In the genomic region with DNA sequence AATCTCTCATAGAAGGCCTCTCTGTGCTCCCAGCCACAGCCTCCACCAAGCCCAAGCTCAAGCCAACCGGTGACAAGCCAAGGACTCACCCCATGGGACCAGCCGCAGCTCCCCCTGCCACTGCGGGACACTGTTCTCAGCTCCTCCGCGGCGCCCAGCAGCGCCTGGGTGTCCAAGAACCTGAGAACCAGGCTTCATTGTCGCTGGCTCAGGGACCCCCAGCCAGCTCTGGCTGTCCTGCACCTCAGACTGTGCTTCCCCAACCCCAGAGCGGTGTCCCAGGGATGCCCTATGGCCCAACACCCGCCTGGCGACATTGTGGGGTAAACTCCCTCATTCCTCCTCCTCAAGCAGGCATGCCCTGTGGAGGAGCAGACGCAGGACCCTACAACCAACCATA, we compare ENCODE assay signal across 31 mouse cellular contexts.
DNase-seq lines count a peak whose midpoint lies in the region; ATAC-seq and TF ChIP-seq lines count a peak whose summit lies in the region.
"Had no signal": no experiment of that assay in that cellular context is flagged by ENCODE, and none has a peak within 500 bp of the region (broad histone marks: within the 10 kb centered on the region; RNA-seq: fewer than 3 reads in every experiment).

No protein-coding gene starts in this region.

- WGBS in kidney, embryonic 16.5 days = 80% methylated on average over 12 of the region's 12 CpGs
- 85% methylated on average over 12 of the region's 12 CpGs for WGBS in kidney, embryonic 14.5 days

- in situ Hi-C loops in ES-E14 (cut with MboI; ENCODE audit: low sequenced_read_pairs in 2 of 2, unreplicated experiment in 2 of 2) = no loop called here

- H3K9ac ChIP-seq in kidney, embryonic 16.5 days (replicated peaks; ENCODE audit: low read length) = no peak overlapping the region
- no peak overlapping the region for H3K9ac ChIP-seq in kidney, embryonic 14.5 days (ENCODE audit: low read depth, low read length)
- H3K9ac ChIP-seq in ES-E14 (ENCODE audit: insufficient read depth, low read depth, low read length, poor library complexity, severe bottlenecking) = no peak overlapping the region
- H3K9ac ChIP-seq: embryonic facial prominence, embryonic 13.5 days; forebrain, embryonic 15.5 days; heart, embryonic 13.5 days; hindbrain, embryonic 13.5 days; limb, embryonic 13.5 days; lung, embryonic 15.5 days had no signal

- DNase-seq in right cerebral cortex, postnatal 10 days (ENCODE audit: low spot score in 2 of 2) = peak; percentile 15 to 16
- DNase-seq in right cerebral cortex, postnatal 4 days = no peak
- no peak for DNase-seq in ES-E14 (ENCODE audit: low read depth, low spot score)
- DNase-seq in cerebellum, adult 9-10 months = no peak
- DNase-seq in gastrocnemius, adult 8-10 months (ENCODE audit: low spot score in 2 of 2) = no peak
- DNase-seq: adrenal gland, postnatal 10 days; cerebellum, adult 11 months; cerebellum, adult 9-11 months; embryo, embryonic 11 days; gastrocnemius, postnatal 36 days; heart, adult 2 months; heart, postnatal 10 days; kidney, adult 8-10 months; kidney, postnatal 14 days; lung, postnatal 36 days; right cerebral cortex, postnatal 14 days; thymus, postnatal 4 days had no signal

- H3K4me1 ChIP-seq in kidney, embryonic 16.5 days (ENCODE audit: insufficient read depth, low read length) = no peaks in the 10 kb centered on the region; the same call in 1 of the 2 replicates
- H3K4me1 ChIP-seq in kidney, embryonic 14.5 days (ENCODE audit: control insufficient read depth, insufficient read depth, low read length) = no peaks in the 10 kb centered on the region
- H3K4me1 ChIP-seq in ES-E14 (ENCODE audit: control insufficient read depth in 2 of 2, insufficient read depth in 2 of 2, low read length in 2 of 2, poor library complexity in 1 of 2) = peaks cover 2 to 4% of the 10 kb centered on the region in 2 experiments; a peak in 2 of 4 replicates
- H3K4me1 ChIP-seq: embryonic facial prominence, embryonic 13.5 days; heart, embryonic 13.5 days; limb, embryonic 13.5 days; lung, embryonic 15.5 days had no signal

- H3K4me2 ChIP-seq in kidney, embryonic 16.5 days (replicated peaks; ENCODE audit: low read depth, low read length) = no peak overlapping the region
- no peak overlapping the region for H3K4me2 ChIP-seq in kidney, embryonic 14.5 days (replicated peaks; ENCODE audit: low read depth, low read length)
- H3K4me2 ChIP-seq: embryonic facial prominence, embryonic 13.5 days; forebrain, embryonic 15.5 days; heart, embryonic 13.5 days; limb, embryonic 13.5 days; liver, embryonic 11.5 days; lung, embryonic 15.5 days had no signal

- no peaks in the 10 kb centered on the region for H3K27me3 ChIP-seq in kidney, embryonic 16.5 days (ENCODE audit: insufficient read depth, low read length)
- no peaks in the 10 kb centered on the region for H3K27me3 ChIP-seq in kidney, embryonic 14.5 days (ENCODE audit: control insufficient read depth, insufficient read depth, low read length)
- H3K27me3 ChIP-seq: embryonic facial prominence, embryonic 13.5 days; forebrain, embryonic 15.5 days; heart, embryonic 13.5 days; limb, embryonic 13.5 days; lung, embryonic 15.5 days had no signal

- H3K36me3 ChIP-seq in kidney, embryonic 16.5 days (ENCODE audit: insufficient read depth, low read length) = no peaks in the 10 kb centered on the region
- H3K36me3 ChIP-seq in kidney, embryonic 14.5 days (ENCODE audit: control insufficient read depth, insufficient read depth, low read length) = no peaks in the 10 kb centered on the region
- no peaks in the 10 kb centered on the region for H3K36me3 ChIP-seq in ES-E14 (ENCODE audit: control insufficient read depth, insufficient read depth, low read length, poor library complexity, severe bottlenecking)
- H3K36me3 ChIP-seq: embryonic facial prominence, embryonic 13.5 days; forebrain, embryonic 10.5 days; forebrain, embryonic 15.5 days; G1E; heart, embryonic 13.5 days; hindbrain, embryonic 13.5 days; limb, embryonic 13.5 days; lung, embryonic 15.5 days had no signal

- ATAC-seq in kidney, embryonic 16.5 days (ENCODE audit: low FRiP score, low TSS enrichment) = peak; percentile 31; the same call in 1 of the 2 replicates
- no peak for ATAC-seq in kidney, embryonic 14.5 days (ENCODE audit: low FRiP score, low TSS enrichment)
- ATAC-seq: CD4-positive, CD25-positive, alpha-beta regulatory T cell, adult 4 months; intestine, embryonic 16.5 days had no signal

- no peak overlapping the region for H3K4me3 ChIP-seq in kidney, embryonic 16.5 days (ENCODE audit: low read length)
- no peak overlapping the region for H3K4me3 ChIP-seq in kidney, embryonic 14.5 days (ENCODE audit: low read length)
- H3K4me3 ChIP-seq in ES-E14 (ENCODE audit: insufficient read depth in 1 of 2, low read depth in 1 of 2, low read length in 2 of 2, poor library complexity in 1 of 2, severe bottlenecking in 1 of 2) = peak overlapping the region; percentile 27 to 39; a peak in 2 of 4 replicates
- H3K4me3 ChIP-seq: embryonic facial prominence, embryonic 13.5 days; forebrain, embryonic 10.5 days; forebrain, embryonic 15.5 days; heart, adult 2 months; heart, embryonic 13.5 days; hindbrain, embryonic 13.5 days; limb, embryonic 13.5 days; lung, embryonic 15.5 days had no signal

- H3K27ac ChIP-seq in kidney, embryonic 16.5 days (ENCODE audit: low read length) = no peak overlapping the region
- no peak overlapping the region for H3K27ac ChIP-seq in kidney, embryonic 14.5 days (ENCODE audit: low read depth, low read length)
- no peak overlapping the region for H3K27ac ChIP-seq in ES-E14 (ENCODE audit: insufficient read depth, low read depth, low read length, poor library complexity, severe bottlenecking)
- H3K27ac ChIP-seq: embryonic facial prominence, embryonic 13.5 days; forebrain, embryonic 10.5 days; heart, adult 2 months; heart, embryonic 13.5 days; limb, embryonic 13.5 days; lung, embryonic 15.5 days; stomach, postnatal 0 days had no signal

- H3K9me3 ChIP-seq in kidney, embryonic 16.5 days (ENCODE audit: low read length) = no peaks in the 10 kb centered on the region
- no peaks in the 10 kb centered on the region for H3K9me3 ChIP-seq in kidney, embryonic 14.5 days (ENCODE audit: control insufficient read depth, low read length)
- no peaks in the 10 kb centered on the region for H3K9me3 ChIP-seq in ES-E14 (ENCODE audit: control insufficient read depth, insufficient read depth, low read depth, low read length)
- H3K9me3 ChIP-seq: embryonic facial prominence, embryonic 13.5 days; forebrain, embryonic 10.5 days; forebrain, embryonic 15.5 days; G1E; heart, embryonic 13.5 days; hindbrain, embryonic 13.5 days; limb, embryonic 13.5 days; lung, embryonic 15.5 days had no signal

TF ChIP-seq in ES-E14, 5 proteins besides CTCF, POLR2A, EP300 and RAD21:
- TF ChIP-seq ZC3H11A (IDR thresholded peaks at IDR 0.05; ENCODE audit: borderline replicate concordance, low read depth, low read length) (no peak), CHD2 (IDR thresholded peaks at IDR 0.05; ENCODE audit: low read depth, low read length) (no peak), HCFC1 (IDR thresholded peaks at IDR 0.05; ENCODE audit: borderline replicate concordance, insufficient read depth, low read length) (no peak), ZNF384 (IDR thresholded peaks at IDR 0.05; ENCODE audit: low read depth, low read length) (no peak), MAFK (IDR thresholded peaks at IDR 0.05; ENCODE audit: insufficient read depth, low read depth, low read length) (no peak)

Comparison
In these comparisons a context has a peak if more than half of its experiments do, and no peak if none do; other contexts are left out.
1. DNase-seq: peak in right cerebral cortex, postnatal 10 days (2 of 2); none in right cerebral cortex, postnatal 4 days (single experiment), ES-E14 (single experiment), cerebellum, adult 9-10 months (single experiment) and gastrocnemius, adult 8-10 months (0 of 2).
2. H3K4me3 ChIP-seq: peak in ES-E14 (2 of 2); none in kidney, embryonic 16.5 days (single experiment) and kidney, embryonic 14.5 days (single experiment).